Mouse (Mus musculus) embryonic facial prominence, embryonic 15.5 days (tissue): ENCODE measurements at regions not wholly inside any gene's neighbourhood (a gene's known extent, or its start where the extent isn't known, plus 50 kb on each side); places are given as distances from the start of the nearest gene placed in this dataset.
A peak's percentile ranks its signal among the peaks of the same experiment; 100 is the strongest.

Experiments used
- ATAC-seq: fragments of 200-750 bp; cut with Nextera tagmentation; 2 replicates; pipeline ENCODE4 v1.8.0; 2017; ENCODE audit warnings: low read depth, moderate TSS enrichment; ENCODE audit not compliant: insufficient number of reproducible peaks, low FRiP score, low TSS enrichment
- H3K27ac ChIP-seq: fragments of 300-500 bp; sonication (generic); replicated peaks from 2 replicates; pipeline ENCODE4 v1.5.1; 2015; ENCODE audit warnings: mild to moderate bottlenecking, inconsistent platforms
- H3K27me3 ChIP-seq: fragments of 300-500 bp; sonication (generic); 2 replicates; pipeline ENCODE4 v1.6.1; 2015; ENCODE audit warnings: inconsistent platforms
- H3K36me3 ChIP-seq: fragments of 300-500 bp; sonication (generic); 2 replicates; pipeline ENCODE4 v1.6.1; 2015; ENCODE audit warnings: mild to moderate bottlenecking, inconsistent platforms
- H3K4me1 ChIP-seq: fragments of 300-500 bp; sonication (generic); 2 replicates; pipeline ENCODE4 v1.6.1; 2015; ENCODE audit warnings: inconsistent platforms
- H3K4me2 ChIP-seq: fragments of 300-500 bp; sonication (generic); replicated peaks from 2 replicates; pipeline ENCODE4 v1.6.1; 2015; ENCODE audit warnings: mild to moderate bottlenecking, inconsistent platforms
- H3K4me3 ChIP-seq: fragments of 300-500 bp; sonication (generic); replicated peaks from 2 replicates; pipeline ENCODE4 v1.5.1; 2015; ENCODE audit warnings: mild to moderate bottlenecking, inconsistent platforms
- H3K9ac ChIP-seq: fragments of 300-500 bp; sonication (generic); 2 replicates; pipeline ENCODE4 v1.6.1; 2015; ENCODE audit warnings: inconsistent platforms
- H3K9me3 ChIP-seq: fragments of 300-500 bp; sonication (generic); replicated peaks from 2 replicates; pipeline ENCODE4 v1.6.1; 2016; ENCODE audit warnings: inconsistent platforms
- WGBS: fragments of 180-500 bp; shearing (Covaris S2); methylation state at CpG from one replicate; pipeline ENCODE4 v1.1.7; 2015; 5-methylcytosine and 5-hydroxymethylcytosine counted together

- WGBS = 59% methylated on average over 4 of the region's 4 CpGs
- no peak overlapping the region for H3K27ac ChIP-seq
- no peak overlapping the region for H3K4me3 ChIP-seq
Observed at GRCm38 (mm10) chr10:39316533-39316932, 52.1 kb upstream of the Fyn start.

GRCm38 (mm10) chr10:39315434-39316174, 53.1 kb upstream of the Fyn start:
- H3K4me2 ChIP-seq = no peak overlapping the region
- peaks cover 1% of the 10 kb centered on the region for H3K4me1 ChIP-seq
- ATAC-seq = no peak
- no peaks in the 10 kb centered on the region for H3K36me3 ChIP-seq
- H3K27me3 ChIP-seq = no peaks in the 10 kb centered on the region
- H3K4me3 ChIP-seq = no peak overlapping the region
- H3K9me3 ChIP-seq = no peaks in the 10 kb centered on the region
- no peak overlapping the region for H3K27ac ChIP-seq
- WGBS = 77% methylated on average over 6 of the region's 6 CpGs
- no peak overlapping the region for H3K9ac ChIP-seq

More at GRCm38 (mm10) chr10:39316533-39316932, 52.1 kb upstream of the Fyn start:
- ATAC-seq = no peak
- H3K27me3 ChIP-seq = no peaks in the 10 kb centered on the region
- peaks cover 10% of the 10 kb centered on the region for H3K4me1 ChIP-seq
- H3K4me2 ChIP-seq = no peak overlapping the region
- no peaks in the 10 kb centered on the region for H3K36me3 ChIP-seq
- H3K9ac ChIP-seq = no peak overlapping the region
- H3K9me3 ChIP-seq = no peaks in the 10 kb centered on the region

GRCm38 (mm10) chr10:39311501-39311900, 57.2 kb upstream of the Fyn start:
- Histone ChIP-seq H3K4me2 (no peak overlapping the region), H3K4me3 (no peak overlapping the region), H3K9ac (no peak overlapping the region), H3K36me3 (no peaks in the 10 kb centered on the region), H3K4me1 (no peaks in the 10 kb centered on the region), H3K9me3 (no peaks in the 10 kb centered on the region), H3K27ac (no peak overlapping the region), H3K27me3 (no peaks in the 10 kb centered on the region)
- WGBS = 77% methylated on average over 1 of the region's 1 CpGs
- ATAC-seq = no peak

GRCm38 (mm10) chr10:39308535-39308934, 60.1 kb upstream of the Fyn start:
- no peak overlapping the region for H3K4me3 ChIP-seq
- H3K4me1 ChIP-seq = no peaks in the 10 kb centered on the region
- no peaks in the 10 kb centered on the region for H3K9me3 ChIP-seq
- WGBS = 74% methylated on average over 1 of the region's 1 CpGs
- ATAC-seq = no peak
- H3K4me2 ChIP-seq = no peak overlapping the region
- H3K27ac ChIP-seq = no peak overlapping the region
- no peaks in the 10 kb centered on the region for H3K27me3 ChIP-seq
- H3K36me3 ChIP-seq = no peaks in the 10 kb centered on the region
- H3K9ac ChIP-seq = no peak overlapping the region

GRCm38 (mm10) chr10:39292703-39293496, 75.8 kb upstream of the Fyn start:
- no peak overlapping the region for H3K4me3 ChIP-seq
- no peak overlapping the region for H3K4me2 ChIP-seq
- WGBS = 49% methylated on average over 11 of the region's 11 CpGs
- no peaks in the 10 kb centered on the region for H3K36me3 ChIP-seq
- no peaks in the 10 kb centered on the region for H3K9me3 ChIP-seq
- peaks cover 27% of the 10 kb centered on the region for H3K4me1 ChIP-seq
- H3K27ac ChIP-seq = peak overlapping the region; percentile 29
- no peak overlapping the region for H3K9ac ChIP-seq
- no peaks in the 10 kb centered on the region for H3K27me3 ChIP-seq
- ATAC-seq = peak; percentile 19; the same call in 1 of the 2 replicates

- Histone ChIP-seq H3K4me2 (no peak overlapping the region), H3K27ac (peak overlapping the region; percentile 79)
Observed at GRCm38 (mm10) chr10:39291747-39292198, 76.9 kb upstream of the Fyn start.

GRCm38 (mm10) chr10:39291134-39291746, 77.4 kb upstream of the Fyn start:
- Histone ChIP-seq H3K4me3 (no peak overlapping the region), H3K27me3 (no peaks in the 10 kb centered on the region), H3K9me3 (no peaks in the 10 kb centered on the region), H3K9ac (no peak overlapping the region), H3K27ac (peak overlapping the region; percentile 79), H3K36me3 (no peaks in the 10 kb centered on the region), H3K4me1 (peaks cover 27% of the 10 kb centered on the region), H3K4me2 (no peak overlapping the region)
- peak; percentile 81 for ATAC-seq
- WGBS = 40% methylated on average over 8 of the region's 8 CpGs

More at GRCm38 (mm10) chr10:39291747-39292198, 76.9 kb upstream of the Fyn start:
- H3K4me3 ChIP-seq = no peak overlapping the region
- WGBS = 58% methylated on average over 9 of the region's 9 CpGs
- ATAC-seq = peak; percentile 76
- no peak overlapping the region for H3K9ac ChIP-seq
- H3K27me3 ChIP-seq = no peaks in the 10 kb centered on the region
- no peaks in the 10 kb centered on the region for H3K9me3 ChIP-seq
- peaks cover 27% of the 10 kb centered on the region for H3K4me1 ChIP-seq
- no peaks in the 10 kb centered on the region for H3K36me3 ChIP-seq

GRCm38 (mm10) chr10:39290245-39290644, 78.4 kb upstream of the Fyn start:
- ATAC-seq = no peak
- no peaks in the 10 kb centered on the region for H3K27me3 ChIP-seq
- WGBS = 36% methylated on average over 1 of the region's 1 CpGs
- H3K36me3 ChIP-seq = no peaks in the 10 kb centered on the region
- no peak overlapping the region for H3K4me2 ChIP-seq
- peak overlapping the region; percentile 28; the same call in 1 of the 2 replicates for H3K27ac ChIP-seq
- H3K9ac ChIP-seq = no peak overlapping the region
- H3K4me3 ChIP-seq = no peak overlapping the region
- H3K9me3 ChIP-seq = no peaks in the 10 kb centered on the region
- peaks cover 27% of the 10 kb centered on the region for H3K4me1 ChIP-seq

GRCm38 (mm10) chr10:39280366-39281000, 88.2 kb upstream of the Fyn start:
- Histone ChIP-seq H3K27ac (no peak overlapping the region), H3K27me3 (no peaks in the 10 kb centered on the region), H3K36me3 (no peaks in the 10 kb centered on the region), H3K9me3 (no peaks in the 10 kb centered on the region), H3K4me2 (no peak overlapping the region), H3K9ac (no peak overlapping the region), H3K4me3 (no peak overlapping the region), H3K4me1 (no peaks in the 10 kb centered on the region)
- ATAC-seq = peak; percentile 67; the same call in 1 of the 2 replicates
- WGBS = 80% methylated on average over 14 of the region's 14 CpGs

- 31% methylated on average over 2 of the region's 2 CpGs for WGBS
- Histone ChIP-seq H3K9me3 (no peaks in the 10 kb centered on the region), H3K4me3 (no peak overlapping the region), H3K9ac (no peak overlapping the region), H3K4me1 (no peaks in the 10 kb centered on the region), H3K36me3 (no peaks in the 10 kb centered on the region), H3K27me3 (no peaks in the 10 kb centered on the region), H3K4me2 (no peak overlapping the region), H3K27ac (no peak overlapping the region)
- no peak for ATAC-seq
Observed at GRCm38 (mm10) chr10:39274202-39274601, 94.5 kb upstream of the Fyn start.

GRCm38 (mm10) chr10:39273426-39273825, 95.2 kb upstream of the Fyn start:
- 52% methylated on average over 4 of the region's 4 CpGs for WGBS
- Histone ChIP-seq H3K27me3 (no peaks in the 10 kb centered on the region), H3K4me2 (no peak overlapping the region), H3K9me3 (no peaks in the 10 kb centered on the region), H3K36me3 (no peaks in the 10 kb centered on the region), H3K27ac (no peak overlapping the region), H3K4me1 (no peaks in the 10 kb centered on the region), H3K9ac (no peak overlapping the region), H3K4me3 (no peak overlapping the region)
- ATAC-seq = no peak
